Mouse (Mus musculus): Measurements from ENCODE around the gene Adam11.

The Adam11 gene

GRCm38 (mm10) chr11:102827097-102827496 is 65.9 kb downstream of the Adam11 start:
- no peak for ATAC-seq (ENCODE audit: low TSS enrichment)
